Mouse (Mus musculus) CD4-positive, CD25-positive, alpha-beta regulatory T cell, adult 2 months (primary cell): ENCODE measurements around the gene Pmpcb.

Experiments used
- DNase-seq: peaks from one replicate; pipeline ENCODE4 v3.0.0-alpha.2; 2012; ENCODE audit warnings: low read depth, low spot score

Gene Pmpcb

GRCm38 (mm10) chr5:21792166-21792565, 55.2 kb downstream of the Pmpcb start:
- DNase-seq = no peak

GRCm38 (mm10) chr5:21802907-21803306, 66.0 kb downstream of the Pmpcb start:
- no peak for DNase-seq

- no peak for DNase-seq
Measured at GRCm38 (mm10) chr5:21803691-21804188, 66.8 kb downstream of the Pmpcb start.

- no peak for DNase-seq
Measured at GRCm38 (mm10) chr5:21804837-21805236, 67.9 kb downstream of the Pmpcb start.
